Mouse (Mus musculus): ENCODE measurements around the gene Lmx1a.

The Lmx1a gene

GRCm38 (mm10) chr1:167689232-167689261 lies at the start of gene Lmx1a:
Gene Lmx1a (plus strand): TSS chr1:167689237.
- DNase-seq (ENCODE audit: low read depth in 1 of 2, low spot score in 2 of 2): no peak

GRCm38 (mm10) chr1:167644866-167645537 lies 44.0 kb upstream of the Lmx1a start:
- DNase-seq (ENCODE audit: low read depth in 1 of 2, low spot score in 2 of 2): no peak

GRCm38 (mm10) chr1:167648670-167649069 lies 40.4 kb upstream of the Lmx1a start:
- no peak for DNase-seq (ENCODE audit: low read depth in 1 of 2, low spot score in 2 of 2)

GRCm38 (mm10) chr1:167649122-167649633 lies 39.9 kb upstream of the Lmx1a start:
- no peak for DNase-seq (ENCODE audit: low read depth in 1 of 2, low spot score in 2 of 2)

- DNase-seq (ENCODE audit: low read depth in 1 of 2, low spot score in 2 of 2): no peak
Observed at GRCm38 (mm10) chr1:167652336-167652735, 36.7 kb upstream of the Lmx1a start.

GRCm38 (mm10) chr1:167659065-167659464 lies 30.0 kb upstream of the Lmx1a start:
- DNase-seq (ENCODE audit: low read depth in 1 of 2, low spot score in 2 of 2): no peak

- DNase-seq (ENCODE audit: low read depth in 1 of 2, low spot score in 2 of 2): no peak
Observed at GRCm38 (mm10) chr1:167660521-167661101, 28.4 kb upstream of the Lmx1a start.

- no peak for DNase-seq (ENCODE audit: low read depth in 1 of 2, low spot score in 2 of 2)
Observed at GRCm38 (mm10) chr1:167661123-167661522, 27.9 kb upstream of the Lmx1a start.

- DNase-seq (ENCODE audit: low read depth in 1 of 2, low spot score in 2 of 2): no peak
Observed at GRCm38 (mm10) chr1:167663136-167663535, 25.9 kb upstream of the Lmx1a start.

- DNase-seq (ENCODE audit: low read depth in 1 of 2, low spot score in 2 of 2): no peak
Observed at GRCm38 (mm10) chr1:167669796-167670195, 19.2 kb upstream of the Lmx1a start.

- no peak for DNase-seq (ENCODE audit: low read depth in 1 of 2, low spot score in 2 of 2)
Observed at GRCm38 (mm10) chr1:167672433-167672987, 16.5 kb upstream of the Lmx1a start.

- no peak for DNase-seq (ENCODE audit: low read depth in 1 of 2, low spot score in 2 of 2)
Observed at GRCm38 (mm10) chr1:167679061-167679460, 10.0 kb upstream of the Lmx1a start.

- DNase-seq (ENCODE audit: low read depth in 1 of 2, low spot score in 2 of 2): no peak
Observed at GRCm38 (mm10) chr1:167688001-167688346, 1.1 kb upstream of the Lmx1a start.

GRCm38 (mm10) chr1:167688347-167689231 lies 448 bp upstream of the Lmx1a start:
- DNase-seq (ENCODE audit: low read depth in 1 of 2, low spot score in 2 of 2): no peak

- no peak for DNase-seq (ENCODE audit: low read depth in 1 of 2, low spot score in 2 of 2)
Observed at GRCm38 (mm10) chr1:167689262-167690137, 463 bp downstream of the Lmx1a start.

- no peak for DNase-seq (ENCODE audit: low read depth in 1 of 2, low spot score in 2 of 2)
Observed at GRCm38 (mm10) chr1:167690138-167690710, 1.2 kb downstream of the Lmx1a start.

- DNase-seq (ENCODE audit: low read depth in 1 of 2, low spot score in 2 of 2): no peak
Observed at GRCm38 (mm10) chr1:167690716-167691550, 1.9 kb downstream of the Lmx1a start.

GRCm38 (mm10) chr1:167691911-167692682 lies 3.1 kb downstream of the Lmx1a start:
- DNase-seq (ENCODE audit: low read depth in 1 of 2, low spot score in 2 of 2): no peak

GRCm38 (mm10) chr1:167692683-167693045 lies 3.6 kb downstream of the Lmx1a start:
- DNase-seq (ENCODE audit: low read depth in 1 of 2, low spot score in 2 of 2): no peak
